Mouse (Mus musculus): ENCODE data around the gene 1810043G02Rik. TPM values are rescaled to one million over a fixed set of nuclear protein-coding genes. Genes with fewer than 3 reads are reported as not detected.
A peak's percentile ranks its signal among the peaks of the same experiment; 100 is the strongest.

Gene 1810043G02Rik
- total and polyA plus RNA-seq, 2 experiments from 2014 or later, result 14.8 to 18.1 TPM

DNA sequence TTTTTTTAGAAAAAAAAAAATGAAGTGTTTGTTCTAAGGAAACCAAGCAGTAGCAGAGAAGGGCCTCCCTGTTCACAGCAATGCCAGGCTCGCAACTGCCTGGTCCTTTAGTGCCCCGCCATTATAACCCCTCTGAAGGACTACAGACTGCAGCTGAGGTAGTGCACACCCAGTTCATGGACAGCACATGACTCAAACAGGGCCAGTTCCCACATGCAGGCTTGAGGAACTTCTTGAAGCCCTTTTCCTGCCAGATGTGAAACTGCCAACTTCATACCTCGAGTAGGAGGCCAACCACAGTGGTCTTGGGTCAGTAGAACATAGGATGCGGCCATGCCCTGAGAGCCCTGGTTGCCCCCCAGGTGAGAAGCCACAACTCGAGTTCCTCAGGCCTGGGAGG lies 4.0 kb upstream of the 1810043G02Rik start:
- Histone ChIP-seq H3K27me3 (ENCODE audit: control insufficient read depth, insufficient read depth, low read length) (peaks cover 13% of the 10 kb centered on the region; the same call in 1 of the 2 replicates), H3K9ac (replicated peaks; ENCODE audit: low read depth, low read length) (no peak overlapping the region), H3K4me3 (ENCODE audit: low read depth, low read length) (no peak overlapping the region), H3K9me3 (replicated peaks; ENCODE audit: control insufficient read depth, low read length) (no peaks in the 10 kb centered on the region), H3K4me1 (ENCODE audit: control insufficient read depth, insufficient read depth) (no peaks in the 10 kb centered on the region), H3K27ac (ENCODE audit: low read depth) (no peak overlapping the region), H3K4me2 (ENCODE audit: low read depth, low read length) (no peak overlapping the region), H3K36me3 (replicated peaks; ENCODE audit: control insufficient read depth, insufficient read depth, low read length) (no peaks in the 10 kb centered on the region)
- DNase-seq (ENCODE audit: low spot score), result no peak
- WGBS, result 64% methylated on average over 5 of the region's 5 CpGs
- no peak for ATAC-seq (ENCODE audit: insufficient read depth, low read depth)
- TF ChIP-seq EP300 (IDR thresholded peaks at IDR 0.05; ENCODE audit: low read depth) (no peak), CTCF (IDR thresholded peaks at IDR 0.05; ENCODE audit: low read depth) (no peak)

DNA sequence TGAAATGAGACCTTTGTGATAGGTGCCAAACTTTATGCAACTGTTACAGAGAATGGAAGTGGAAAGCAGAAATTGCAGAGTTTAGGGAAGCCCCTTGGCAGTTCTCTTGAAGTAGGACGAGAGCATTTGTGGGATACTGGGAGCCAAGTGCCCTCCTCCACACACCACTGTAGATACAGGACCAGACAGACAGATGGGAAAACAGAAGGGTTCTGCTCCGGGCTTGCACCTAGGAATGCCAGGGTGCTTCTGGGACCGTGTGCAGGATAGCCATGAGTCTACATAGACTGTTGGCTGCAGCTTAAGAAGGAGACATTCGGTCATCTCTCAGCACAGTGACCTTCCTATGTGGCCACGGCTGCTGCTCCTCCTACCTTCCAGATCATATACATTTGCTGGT lies 3.5 kb upstream of the 1810043G02Rik start:
- no peaks in the 10 kb centered on the region for H3K9me3 ChIP-seq (replicated peaks; ENCODE audit: control insufficient read depth, low read length)
- ATAC-seq (ENCODE audit: insufficient read depth, low read depth), result no peak
- H3K27ac ChIP-seq (ENCODE audit: low read depth), result no peak overlapping the region
- H3K4me2 ChIP-seq (ENCODE audit: low read depth, low read length), result no peak overlapping the region
- TF ChIP-seq EP300 (IDR thresholded peaks at IDR 0.05; ENCODE audit: low read depth) (no peak), CTCF (IDR thresholded peaks at IDR 0.05; ENCODE audit: low read depth) (no peak)
- no peak overlapping the region for H3K4me3 ChIP-seq (ENCODE audit: low read depth, low read length)
- 40% methylated on average over 5 of the region's 5 CpGs for WGBS
- H3K9ac ChIP-seq (replicated peaks; ENCODE audit: low read depth, low read length), result no peak overlapping the region
- H3K4me1 ChIP-seq (ENCODE audit: control insufficient read depth, insufficient read depth), result no peaks in the 10 kb centered on the region
- H3K27me3 ChIP-seq (ENCODE audit: control insufficient read depth, insufficient read depth, low read length), result peaks cover 10% of the 10 kb centered on the region; the same call in 1 of the 2 replicates
- DNase-seq (ENCODE audit: low spot score), result no peak
- H3K36me3 ChIP-seq (replicated peaks; ENCODE audit: control insufficient read depth, insufficient read depth, low read length), result no peaks in the 10 kb centered on the region

DNA sequence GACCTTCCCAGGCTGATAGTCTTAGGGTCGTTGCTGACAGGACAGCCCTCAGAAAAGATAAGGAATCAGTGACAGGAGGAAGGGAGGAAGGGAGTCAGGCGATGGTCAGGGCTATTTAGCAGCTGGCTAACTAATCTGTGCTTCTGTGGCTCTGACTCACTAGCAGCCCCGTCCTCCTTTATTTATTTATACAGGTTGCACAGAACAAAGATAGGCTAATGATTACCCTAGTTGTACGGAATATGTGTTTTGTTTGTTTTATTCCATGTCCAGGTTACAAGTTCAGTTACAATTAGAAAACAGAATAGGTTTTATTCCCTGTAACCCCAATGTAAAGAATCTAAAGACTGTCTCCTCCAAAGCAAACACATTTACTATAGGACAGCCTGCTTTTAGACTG lies 2.7 kb upstream of the 1810043G02Rik start:
- no peak for ATAC-seq (ENCODE audit: insufficient read depth, low read depth)
- TF ChIP-seq CTCF (IDR thresholded peaks at IDR 0.05; ENCODE audit: low read depth), result no peak
- TF ChIP-seq EP300 (IDR thresholded peaks at IDR 0.05; ENCODE audit: low read depth), result no peak
- Histone ChIP-seq H3K9me3 (replicated peaks; ENCODE audit: control insufficient read depth, low read length) (no peaks in the 10 kb centered on the region), H3K4me1 (ENCODE audit: control insufficient read depth, insufficient read depth) (no peaks in the 10 kb centered on the region), H3K4me2 (ENCODE audit: low read depth, low read length) (no peak overlapping the region), H3K27me3 (ENCODE audit: control insufficient read depth, insufficient read depth, low read length) (0 out of 2 replicates have a peak, but pooled peaks cover 1% of the 10 kb centered on the region), H3K36me3 (replicated peaks; ENCODE audit: control insufficient read depth, insufficient read depth, low read length) (no peaks in the 10 kb centered on the region; the same call in 1 of the 2 replicates), H3K27ac (ENCODE audit: low read depth) (no peak overlapping the region), H3K9ac (replicated peaks; ENCODE audit: low read depth, low read length) (no peak overlapping the region), H3K4me3 (ENCODE audit: low read depth, low read length) (no peak overlapping the region)
- WGBS, result 10% methylated on average over 4 of the region's 4 CpGs
- no peak for DNase-seq (ENCODE audit: low spot score)

DNA sequence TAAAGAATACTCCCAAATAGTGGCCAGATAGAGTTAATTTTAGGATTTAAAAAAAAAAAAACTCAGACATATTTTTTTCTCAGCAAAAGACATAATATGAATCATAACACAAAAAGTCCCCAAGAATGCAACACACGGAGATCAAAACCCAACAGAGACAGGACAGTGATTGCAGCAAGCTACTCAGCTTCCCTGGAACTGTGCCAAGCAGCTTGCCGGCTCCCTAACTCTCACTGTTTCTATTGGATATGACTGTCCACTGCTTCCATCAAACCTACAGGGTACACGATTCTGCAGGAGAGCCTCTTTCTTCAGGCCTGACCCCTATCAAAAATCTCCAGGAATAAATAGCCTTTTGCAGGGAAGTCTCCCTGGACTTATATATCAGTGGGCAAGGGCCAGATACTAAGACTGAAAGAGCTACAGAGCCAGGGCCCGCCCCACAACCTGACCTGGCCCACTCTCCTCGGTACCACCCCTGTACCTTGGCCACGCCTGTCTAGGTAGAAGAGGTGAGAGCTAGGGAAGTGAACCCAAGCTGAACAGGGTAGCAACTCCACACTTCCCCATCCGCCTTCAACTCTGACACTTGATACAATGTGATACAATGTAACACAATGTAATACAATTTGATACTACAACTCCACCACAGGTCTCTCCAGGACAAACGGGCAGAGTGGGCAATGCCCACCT lies 1.7 kb upstream of the 1810043G02Rik start:
- Histone ChIP-seq H3K4me1 (ENCODE audit: control insufficient read depth, insufficient read depth) (no peaks in the 10 kb centered on the region), H3K9me3 (replicated peaks; ENCODE audit: control insufficient read depth, low read length) (no peaks in the 10 kb centered on the region), H3K4me2 (ENCODE audit: low read depth, low read length) (no peak overlapping the region), H3K4me3 (ENCODE audit: low read depth, low read length) (no peak overlapping the region), H3K9ac (replicated peaks; ENCODE audit: low read depth, low read length) (no peak overlapping the region), H3K27ac (ENCODE audit: low read depth) (no peak overlapping the region), H3K27me3 (ENCODE audit: control insufficient read depth, insufficient read depth, low read length) (no peaks in the 10 kb centered on the region), H3K36me3 (replicated peaks; ENCODE audit: control insufficient read depth, insufficient read depth, low read length) (no peaks in the 10 kb centered on the region; the same call in none of the 2 replicates)
- WGBS, result 60% methylated on average over 8 of the region's 8 CpGs
- ATAC-seq (ENCODE audit: insufficient read depth, low read depth), result no peak
- TF ChIP-seq EP300 (IDR thresholded peaks at IDR 0.05; ENCODE audit: low read depth) (no peak), CTCF (IDR thresholded peaks at IDR 0.05; ENCODE audit: low read depth) (no peak)
- no peak for DNase-seq (ENCODE audit: low spot score)

DNA sequence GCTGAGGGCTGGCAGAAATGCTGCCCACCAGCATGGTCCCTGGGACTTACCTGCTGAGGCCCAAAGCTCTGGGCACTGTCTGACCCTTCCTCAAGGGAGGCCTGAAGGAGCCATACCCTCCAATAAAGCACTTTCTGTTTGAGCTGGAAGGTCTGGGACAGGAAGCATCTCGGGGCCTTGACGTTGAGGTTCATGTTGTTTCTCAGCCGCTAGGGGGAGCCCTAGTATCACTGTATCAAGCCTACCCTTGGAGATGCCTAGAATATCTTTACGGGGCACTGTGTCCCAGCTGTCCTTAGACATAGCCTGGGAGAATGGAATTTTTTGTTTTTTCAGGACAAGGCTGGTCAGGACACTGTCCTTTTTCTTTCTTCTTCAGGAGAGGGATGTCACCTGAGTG lies 6.3 kb downstream of the 1810043G02Rik start:
- DNase-seq (ENCODE audit: low spot score), result peak; percentile 88
- no peaks in the 10 kb centered on the region for H3K9me3 ChIP-seq (replicated peaks; ENCODE audit: control insufficient read depth, low read length)
- peaks cover 31% of the 10 kb centered on the region for H3K36me3 ChIP-seq (replicated peaks; ENCODE audit: control insufficient read depth, insufficient read depth, low read length)
- H3K27me3 ChIP-seq (ENCODE audit: control insufficient read depth, insufficient read depth, low read length), result no peaks in the 10 kb centered on the region
- no peak for TF ChIP-seq EP300 (IDR thresholded peaks at IDR 0.05; ENCODE audit: low read depth)
- TF ChIP-seq CTCF (IDR thresholded peaks at IDR 0.05; ENCODE audit: low read depth), result peak; percentile 94
- H3K4me2 ChIP-seq (ENCODE audit: low read depth, low read length), result no peak overlapping the region
- H3K9ac ChIP-seq (replicated peaks; ENCODE audit: low read depth, low read length), result no peak overlapping the region; the same call in 1 of the 2 replicates
- peak; percentile 84 for ATAC-seq (ENCODE audit: insufficient read depth, low read depth)
- no peaks in the 10 kb centered on the region for H3K4me1 ChIP-seq (ENCODE audit: control insufficient read depth, insufficient read depth)
- no peak overlapping the region for H3K4me3 ChIP-seq (ENCODE audit: low read depth, low read length)
- 1% methylated on average over 4 of the region's 4 CpGs for WGBS
- no peak overlapping the region for H3K27ac ChIP-seq (ENCODE audit: low read depth)

DNA sequence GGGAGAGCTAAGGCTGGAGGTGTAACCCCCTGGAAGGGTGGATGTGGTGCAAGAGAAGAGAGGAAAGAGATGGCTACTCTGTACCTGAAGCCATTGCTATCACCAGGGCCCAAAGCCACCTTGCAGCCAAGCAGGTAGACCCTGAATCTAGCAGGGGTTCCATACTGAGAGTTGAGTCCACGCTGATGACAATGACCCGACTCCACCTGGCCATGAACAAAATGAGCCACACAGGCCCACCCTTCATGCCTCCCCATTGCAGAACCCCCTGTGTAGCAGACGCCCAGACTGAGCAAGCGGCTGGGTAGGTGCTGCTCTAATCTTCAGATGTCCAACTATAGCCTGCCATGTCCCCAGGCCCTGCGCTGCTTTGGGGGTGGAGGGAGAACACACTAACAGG lies 7.5 kb downstream of the 1810043G02Rik start:
- DNase-seq (ENCODE audit: low spot score), result no peak
- TF ChIP-seq EP300 (IDR thresholded peaks at IDR 0.05; ENCODE audit: low read depth) (no peak), CTCF (IDR thresholded peaks at IDR 0.05; ENCODE audit: low read depth) (no peak)

More for the DNA sequence above, 7.5 kb downstream of the 1810043G02Rik start:
- no peak overlapping the region for H3K9ac ChIP-seq (replicated peaks; ENCODE audit: low read depth, low read length)
- H3K27ac ChIP-seq (ENCODE audit: low read depth), result no peak overlapping the region
- H3K27me3 ChIP-seq (ENCODE audit: control insufficient read depth, insufficient read depth, low read length), result no peaks in the 10 kb centered on the region
- H3K4me3 ChIP-seq (ENCODE audit: low read depth, low read length), result no peak overlapping the region
- no peak overlapping the region for H3K4me2 ChIP-seq (ENCODE audit: low read depth, low read length)
- H3K36me3 ChIP-seq (replicated peaks; ENCODE audit: control insufficient read depth, insufficient read depth, low read length), result peaks cover 42% of the 10 kb centered on the region
- 70% methylated on average over 5 of the region's 5 CpGs for WGBS
- no peaks in the 10 kb centered on the region for H3K4me1 ChIP-seq (ENCODE audit: control insufficient read depth, insufficient read depth)
- H3K9me3 ChIP-seq (replicated peaks; ENCODE audit: control insufficient read depth, low read length), result no peaks in the 10 kb centered on the region
- ATAC-seq (ENCODE audit: insufficient read depth, low read depth), result no peak
